Mouse (Mus musculus) CD8-positive naive resting alpha-beta T cell, adult 57 days (primary cell): ENCODE results near the gene Serpinb9f. TPM values are rescaled to one million over a fixed set of nuclear protein-coding genes. Genes with fewer than 3 reads are reported as not detected.

Experiments used
- total RNA-seq: library from RNA; stranded (reverse); gene quantifications from one replicate; pipeline ENCODE4 v1.2.4, GENCODE M21; 2023

The Serpinb9f gene
- not detected for total RNA-seq

DNA sequence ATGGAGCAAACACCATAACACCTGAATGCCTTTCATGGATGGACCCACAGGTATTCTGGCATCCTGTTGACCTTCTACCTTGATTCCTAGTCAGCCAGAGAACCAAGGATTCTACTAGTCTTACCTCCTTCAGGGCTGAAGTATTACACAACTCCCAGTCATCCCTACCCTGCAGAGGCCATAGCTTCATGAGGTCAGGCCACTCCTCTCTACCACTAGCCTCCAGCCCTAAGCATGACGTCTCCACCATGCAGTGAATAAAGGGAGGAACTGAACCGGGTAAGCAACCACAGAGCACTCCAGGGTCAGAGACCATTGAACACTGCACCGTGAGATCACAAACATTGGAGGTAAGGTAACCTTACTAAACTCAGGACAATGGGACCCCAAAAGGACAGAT is at the start of gene Serpinb9f:
Gene Serpinb9f (plus strand): TSS at position 301 of the 400 bp plus-strand sequence.

Other genes with a start within 250 kb of the Serpinb9f start
- gene Serpinb1b, start 245.5 kb upstream of the Serpinb9f start, total RNA-seq, result not detected
- not detected for gene Serpinb9c, start 164.3 kb upstream of the Serpinb9f start, total RNA-seq
- gene Serpinb9d, start 131.1 kb upstream of the Serpinb9f start, total RNA-seq, result not detected
- gene Serpinb9e, start 74.5 kb upstream of the Serpinb9f start, total RNA-seq, result not detected
- gene Gm11397, start 71.7 kb downstream of the Serpinb9f start, total RNA-seq, result not detected
- gene Serpinb9g, start 160.7 kb downstream of the Serpinb9f start, total RNA-seq, result not detected